Mouse (Mus musculus) adrenal gland, postnatal 14 days (tissue): ENCODE results near the gene Rgs14. TPM values are rescaled to one million over a fixed set of nuclear protein-coding genes. Genes with fewer than 3 reads are reported as not detected.
A peak's percentile ranks its signal among the peaks of the same experiment; 100 is the strongest.

ENCODE experiments used
- DNase-seq: peaks from one replicate; pipeline ENCODE4 v3.0.0; 2021; ENCODE audit warnings: mixed read lengths
- total RNA-seq: library from RNA; stranded (reverse); gene quantifications from 2 replicates; pipeline ENCODE4 v1.2.3, GENCODE M21; 2021

Rgs14 gene
- total RNA-seq, 1 experiment from 2014 or later, result 0.44 TPM

DNA sequence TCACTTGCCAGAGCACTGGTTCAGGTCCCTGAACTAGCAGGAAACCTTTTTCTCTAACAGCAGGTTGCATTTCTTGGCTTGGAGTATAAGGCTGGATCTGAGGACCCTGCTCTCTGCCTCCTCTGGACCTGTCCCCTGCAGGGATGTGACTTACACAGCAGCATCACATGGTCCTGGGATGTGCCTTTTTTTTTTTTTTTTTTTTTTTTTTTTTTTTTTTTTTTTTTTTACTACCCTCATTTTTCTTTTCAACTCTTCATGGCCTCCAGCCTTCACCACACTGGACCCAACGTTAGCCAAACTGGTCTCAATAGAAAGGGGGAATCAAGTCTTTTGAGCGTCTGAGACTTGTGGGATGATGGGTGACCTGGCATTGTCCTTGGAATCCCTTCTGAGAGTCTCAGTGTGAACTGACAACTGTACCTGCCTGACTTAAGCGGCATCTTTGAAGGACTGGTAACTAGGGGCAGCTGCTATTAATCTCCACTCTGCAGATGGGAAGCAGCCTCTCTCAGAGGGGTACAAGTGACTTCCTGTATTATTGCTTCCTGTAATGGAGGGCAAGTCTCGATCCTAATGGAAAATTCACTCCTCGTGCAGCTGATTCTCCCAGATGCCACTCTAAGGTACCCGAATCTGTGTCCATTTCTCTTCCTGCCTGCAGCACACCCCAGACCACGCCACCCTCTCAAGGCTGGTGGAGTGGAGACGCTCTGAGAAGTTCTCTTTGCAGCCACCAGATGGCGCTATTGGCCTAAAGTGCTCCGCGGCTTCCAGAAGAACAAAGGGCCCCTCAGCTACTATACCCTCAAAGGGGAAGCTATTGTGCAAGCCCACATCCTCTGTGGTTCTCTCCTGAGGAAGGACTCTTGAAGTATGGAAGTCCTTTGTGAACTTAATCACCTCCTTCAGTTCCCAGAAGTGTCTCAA lies 35.6 kb downstream of the Rgs14 start:
- DNase-seq, result peak; percentile 81

DNA sequence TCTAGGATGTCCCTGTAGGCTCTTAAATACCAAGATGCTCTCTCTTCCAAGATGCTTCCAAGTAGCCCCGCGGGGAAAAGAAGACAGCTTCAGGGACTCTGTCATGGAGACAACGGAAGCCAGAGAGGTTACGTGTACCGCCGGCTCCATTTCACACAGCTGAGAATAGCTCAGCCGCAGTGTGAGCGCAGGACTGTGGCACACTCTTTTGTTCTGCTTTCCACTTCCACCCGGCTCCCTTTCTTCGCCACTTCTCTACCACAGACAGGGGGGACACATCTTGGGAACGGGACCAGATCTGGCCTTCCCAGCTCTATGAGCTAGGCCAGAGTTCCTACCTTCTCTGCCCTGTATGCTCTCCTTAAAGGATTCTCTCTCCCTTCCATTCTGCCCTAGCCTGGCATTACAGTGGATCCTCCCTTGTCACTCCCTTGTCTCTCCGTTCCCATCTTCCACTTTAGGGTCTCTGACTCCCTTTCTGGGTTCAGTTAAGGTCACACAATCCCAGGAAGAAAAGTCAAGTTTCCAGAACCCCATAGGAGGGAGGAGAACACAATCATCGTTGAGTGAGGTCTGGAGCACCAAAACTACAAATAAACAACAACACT lies 36.4 kb downstream of the Rgs14 start:
- DNase-seq, result no peak

DNA sequence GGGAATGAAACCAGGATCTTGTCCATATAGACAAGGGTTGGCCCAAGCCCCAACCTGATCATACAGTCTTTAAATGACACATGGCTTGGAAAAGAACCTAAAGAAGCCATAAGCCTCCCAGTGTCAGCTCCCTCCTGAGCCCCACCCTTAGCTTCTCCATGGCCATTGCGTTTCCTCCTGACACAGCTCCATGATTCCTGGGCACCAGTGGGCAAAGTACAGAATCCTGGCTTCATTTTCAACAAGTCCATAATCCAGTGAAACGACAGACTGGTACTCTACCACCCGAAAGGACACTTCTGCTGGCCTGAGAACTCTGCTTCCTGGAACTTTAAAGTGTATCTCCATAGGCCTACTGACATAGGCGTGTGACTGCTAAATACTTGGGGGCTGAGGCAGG lies 37.8 kb downstream of the Rgs14 start:
- DNase-seq, result no peak

DNA sequence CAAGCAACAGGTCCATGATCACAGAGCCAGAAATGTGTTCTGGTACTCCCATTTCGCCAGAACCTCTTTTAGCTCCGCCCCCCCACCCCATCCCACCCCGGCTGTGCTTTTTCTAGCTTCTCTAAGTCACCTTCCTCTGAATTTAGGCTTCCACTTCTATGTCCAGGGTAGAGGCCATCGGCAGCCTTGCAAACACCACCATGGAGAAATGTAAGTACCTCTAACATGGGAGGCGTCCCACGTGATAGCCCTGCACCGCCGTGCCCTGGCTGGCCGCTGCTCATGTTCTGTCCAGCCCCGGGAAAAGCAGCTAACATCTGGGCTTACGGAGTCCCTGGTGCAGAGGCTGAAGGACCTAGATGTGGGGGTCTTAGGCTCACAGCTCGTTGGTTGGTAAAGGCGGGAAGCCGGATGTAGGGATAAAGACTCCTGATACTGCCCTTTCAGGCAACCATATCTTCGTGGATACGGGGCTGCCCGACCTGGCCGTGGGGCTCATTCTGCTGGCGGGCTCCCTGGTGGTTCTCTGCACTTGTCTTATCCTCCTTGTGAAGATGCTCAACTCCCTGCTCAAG lies 39.1 kb downstream of the Rgs14 start:
- DNase-seq, result no peak

DNA sequence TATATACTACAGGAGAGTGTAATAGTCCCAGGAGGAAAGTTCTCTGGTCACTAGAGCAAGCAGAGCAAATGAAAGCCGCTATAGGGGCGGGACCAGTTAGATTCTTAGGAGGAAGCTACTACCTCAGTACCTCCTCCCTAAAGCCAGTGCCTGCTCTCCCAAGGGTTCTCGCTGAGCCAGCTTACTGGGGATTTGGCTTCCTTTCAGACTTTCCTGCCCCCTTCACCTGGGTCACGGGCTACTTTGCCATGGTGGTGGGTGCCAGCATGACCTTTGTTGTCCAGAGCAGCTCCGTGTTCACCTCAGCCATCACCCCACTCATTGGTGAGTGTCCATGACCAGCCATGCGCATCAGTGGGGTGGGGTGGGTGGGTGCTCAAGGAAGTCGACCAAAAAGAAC lies 42.3 kb downstream of the Rgs14 start:
- no peak for DNase-seq

DNA sequence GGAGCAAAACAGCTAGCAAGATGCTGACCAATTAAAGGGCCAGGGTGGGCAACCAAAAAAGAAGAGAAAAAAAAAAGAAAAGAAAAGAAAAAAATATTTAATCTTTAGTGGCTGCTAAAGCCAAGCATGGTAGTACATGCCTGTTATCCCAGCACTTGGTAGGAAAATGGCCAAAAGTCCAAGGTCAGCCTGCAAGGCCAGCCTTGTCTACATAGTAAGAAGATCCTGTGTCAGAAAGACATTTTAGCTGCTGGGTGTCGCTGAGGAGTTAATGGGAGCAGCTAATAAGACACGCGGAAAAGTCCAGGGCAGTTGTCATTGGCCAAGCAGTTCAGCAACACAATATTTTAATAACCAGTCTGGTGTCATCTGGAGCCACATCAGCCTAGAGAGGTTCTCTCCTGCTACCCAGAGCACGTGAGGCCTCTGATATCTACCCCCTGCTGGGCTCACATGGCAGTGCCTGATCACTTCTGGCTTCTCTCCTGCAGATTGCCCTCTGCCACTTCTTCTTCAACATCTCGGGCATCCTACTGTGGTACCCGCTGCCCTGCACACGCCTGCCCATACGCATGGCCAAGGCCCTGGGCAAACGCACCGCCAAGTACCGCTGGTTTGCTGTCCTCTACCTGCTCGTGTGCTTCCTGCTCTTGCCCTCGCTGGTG lies 43.2 kb downstream of the Rgs14 start:
- no peak for DNase-seq

DNA sequence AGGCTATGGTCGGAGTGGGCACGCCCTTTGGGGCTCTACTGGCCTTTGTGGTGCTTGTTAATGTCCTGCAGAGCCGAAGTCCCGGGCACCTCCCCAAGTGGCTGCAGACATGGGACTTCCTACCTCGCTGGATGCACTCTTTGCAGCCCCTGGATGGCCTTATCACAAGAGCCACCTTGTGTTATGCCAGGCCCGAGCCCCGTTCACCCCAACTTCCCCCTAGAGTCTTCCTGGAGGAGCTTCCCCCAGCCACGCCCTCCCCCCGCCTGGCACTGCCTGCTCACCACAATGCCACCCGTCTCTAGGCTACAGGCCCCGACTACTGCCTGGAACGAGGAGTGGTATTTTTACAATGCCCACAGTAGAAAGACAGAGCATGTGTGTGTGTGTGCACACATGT lies 43.8 kb downstream of the Rgs14 start:
- no peak for DNase-seq

DNA sequence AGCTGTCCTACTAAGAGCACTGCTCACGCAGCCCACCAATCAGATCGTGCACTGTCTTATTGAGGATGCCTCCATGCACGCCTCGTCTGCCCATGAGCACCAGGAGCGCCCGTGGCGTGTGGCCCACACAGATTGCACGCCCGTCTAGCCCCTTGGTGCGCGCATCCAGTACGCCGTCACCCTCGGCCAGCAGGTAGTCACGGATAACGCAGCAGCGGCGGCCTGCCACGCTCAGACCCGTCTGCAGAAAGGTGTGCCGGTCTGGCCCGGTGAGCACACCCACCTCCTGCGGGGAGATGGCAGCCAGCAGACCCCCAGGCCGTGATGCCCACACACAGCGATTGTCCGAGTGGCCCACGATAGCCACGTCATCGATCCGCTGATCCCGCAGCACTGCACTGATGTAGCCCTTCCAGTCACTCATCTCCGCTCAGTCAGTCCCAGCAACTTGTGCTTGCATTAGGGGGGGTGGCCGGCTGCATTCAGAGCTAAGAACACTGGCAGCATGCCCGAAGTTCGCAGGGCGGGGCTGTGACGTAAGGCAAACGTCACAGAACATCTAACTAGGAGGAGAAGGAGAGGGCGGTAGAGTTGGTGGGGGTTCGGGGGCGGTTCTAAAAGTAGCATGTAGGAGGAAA lies 45.3 kb downstream of the Rgs14 start, which contains the start of gene Pfn3:
TSS of gene Pfn3 (minus strand) at position 490 of the 638 bp plus-strand sequence.
- peak; percentile 50 for DNase-seq

DNA sequence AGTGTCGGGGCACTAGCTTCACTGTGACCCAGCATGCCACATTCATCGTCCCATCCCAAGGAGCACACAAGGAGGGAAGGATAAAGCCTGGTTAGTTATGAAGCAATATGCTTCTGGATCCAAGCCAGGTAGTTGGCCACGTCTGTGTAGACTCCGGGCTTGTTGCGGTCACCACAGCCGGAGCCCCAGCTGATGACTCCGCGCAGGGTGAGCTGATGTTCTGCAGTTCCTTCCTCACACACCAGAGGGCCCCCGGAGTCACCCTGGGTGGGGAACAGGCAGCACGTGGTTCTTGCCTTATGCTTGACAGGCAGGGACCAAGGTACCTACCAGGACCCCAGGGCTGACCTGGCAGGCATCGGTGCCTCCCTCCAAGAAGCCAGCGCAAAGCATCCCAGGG lies 48.5 kb downstream of the Rgs14 start:
- DNase-seq, result peak; percentile 95

DNA sequence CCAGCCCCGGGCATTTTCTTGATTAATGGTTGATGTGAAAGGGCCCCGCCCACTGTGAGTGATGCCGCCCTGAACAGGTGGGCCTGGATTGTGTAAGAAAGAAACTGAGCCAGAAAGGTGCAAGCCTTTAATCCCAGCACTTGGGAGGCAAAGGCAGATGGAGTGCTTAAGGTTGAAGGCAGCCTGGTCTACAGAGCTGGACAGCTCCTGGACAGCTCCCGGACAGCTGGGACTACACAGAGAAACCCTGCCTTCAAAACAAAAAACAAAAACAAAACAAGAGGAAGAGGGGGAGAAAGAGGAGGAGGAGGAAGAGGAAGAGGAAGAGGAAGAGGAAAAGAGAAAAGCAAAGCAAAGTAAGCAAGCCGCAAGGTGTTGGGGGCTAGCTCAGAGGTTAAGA lies 49.6 kb downstream of the Rgs14 start:
- DNase-seq, result no peak

DNA sequence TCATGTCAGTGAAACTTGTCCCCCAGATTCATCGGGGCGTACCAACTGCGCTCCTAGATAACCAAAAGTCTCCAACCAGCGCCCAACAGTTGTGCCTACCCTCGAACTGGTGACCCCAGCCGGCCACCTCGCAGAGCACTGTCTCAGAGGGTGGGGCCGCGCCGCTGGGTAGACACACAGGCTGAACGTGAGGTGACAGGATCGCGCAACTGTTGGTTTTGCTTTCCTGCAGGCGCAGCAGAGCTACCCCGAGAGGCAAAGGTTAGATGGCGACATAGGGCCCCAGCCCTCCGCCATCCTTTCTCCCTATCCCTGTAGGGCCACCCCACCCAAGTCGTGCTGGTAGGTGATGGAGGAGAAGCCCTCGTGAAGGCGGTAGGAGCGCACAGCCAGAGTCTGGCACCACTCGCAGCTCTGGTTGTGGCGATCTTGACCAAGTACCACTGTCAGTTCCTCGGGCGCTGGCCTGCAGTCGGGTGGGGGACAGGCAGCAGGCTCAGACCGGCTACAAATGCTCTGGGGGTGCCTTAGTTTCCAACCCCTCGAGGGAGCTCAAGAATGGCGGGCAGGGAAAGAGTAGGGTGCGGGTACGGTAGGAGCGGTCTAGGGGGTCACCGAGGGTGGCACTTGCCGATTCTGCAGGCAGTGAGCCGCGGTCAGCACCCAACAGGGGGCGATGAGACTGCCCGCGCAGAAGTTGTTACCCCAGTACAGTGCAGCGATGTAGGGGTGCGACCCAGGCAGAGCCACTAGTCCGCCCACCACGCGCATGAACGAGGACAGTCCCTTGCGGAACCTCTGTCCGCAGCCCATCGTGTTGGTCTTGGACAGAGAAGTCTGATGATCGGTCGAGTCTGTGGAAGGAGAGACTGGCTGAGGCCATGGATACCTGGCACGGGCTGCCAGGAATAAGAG lies 50.7 kb downstream of the Rgs14 start:
- DNase-seq, result no peak

DNA sequence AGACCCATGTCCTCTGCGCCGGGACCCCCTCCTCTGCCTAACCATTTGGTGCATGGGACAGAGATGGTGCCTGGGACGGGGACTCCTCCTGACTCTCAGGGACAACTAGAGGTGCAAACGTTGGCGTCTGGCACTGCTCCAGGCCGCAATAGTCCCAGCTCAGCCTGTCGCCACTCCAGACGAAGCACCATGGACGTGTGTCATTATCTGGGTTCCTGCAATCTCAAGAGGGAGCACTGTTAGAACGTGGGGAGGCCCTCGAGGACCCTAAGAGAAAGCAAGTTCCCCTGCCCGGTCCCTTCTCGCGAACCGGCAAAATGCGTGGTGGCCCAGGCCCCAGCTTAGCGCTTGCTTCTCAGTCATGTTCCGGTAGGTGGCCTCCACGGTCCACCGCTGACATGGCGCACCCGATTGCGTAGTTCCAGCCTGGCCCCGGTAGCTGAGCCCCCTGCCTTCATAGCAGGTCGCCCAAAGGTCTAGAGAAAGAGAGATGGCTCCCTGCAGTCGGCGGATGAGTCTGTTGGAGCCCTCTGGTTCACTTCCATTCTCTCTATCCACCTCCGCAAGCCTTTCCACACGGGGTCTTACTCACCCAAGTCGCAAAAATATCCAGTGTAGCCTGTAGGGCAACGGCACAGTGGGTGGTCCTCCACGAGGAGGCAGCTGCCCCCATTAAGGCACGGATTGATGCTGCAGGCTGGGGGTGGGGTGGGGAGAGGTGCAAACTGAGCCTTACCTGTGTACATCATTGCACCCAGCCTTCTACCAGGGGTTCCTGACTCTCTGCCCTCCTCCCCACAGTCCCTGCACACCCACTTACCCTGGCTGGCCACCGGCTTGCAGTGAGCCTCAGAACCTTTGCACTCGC lies 51.6 kb downstream of the Rgs14 start:
- DNase-seq, result peak; percentile 84

DNA sequence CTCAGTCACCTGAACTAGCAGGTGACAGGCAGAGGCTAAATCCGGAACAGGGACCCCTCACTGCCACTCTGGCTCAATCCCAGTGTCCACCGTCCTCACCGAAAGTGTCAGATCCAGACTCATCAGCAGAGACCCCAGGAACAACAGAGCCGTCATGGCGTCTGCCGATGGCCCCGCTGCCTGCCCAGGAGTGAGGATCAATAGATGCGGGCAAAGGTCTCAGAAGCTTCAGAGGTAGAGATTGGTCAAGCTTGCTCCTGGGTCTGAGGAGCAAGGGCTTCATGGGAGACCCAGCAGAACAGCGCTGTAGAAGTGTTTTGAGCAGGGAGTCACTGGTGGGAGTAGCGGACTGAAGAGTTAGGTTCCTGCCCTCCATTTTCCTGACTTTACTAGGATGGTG lies 57.1 kb downstream of the Rgs14 start, which contains the start of gene F12:
TSS of gene F12 (minus strand) at position 181 of the 400 bp plus-strand sequence.
- DNase-seq, result no peak

DNA sequence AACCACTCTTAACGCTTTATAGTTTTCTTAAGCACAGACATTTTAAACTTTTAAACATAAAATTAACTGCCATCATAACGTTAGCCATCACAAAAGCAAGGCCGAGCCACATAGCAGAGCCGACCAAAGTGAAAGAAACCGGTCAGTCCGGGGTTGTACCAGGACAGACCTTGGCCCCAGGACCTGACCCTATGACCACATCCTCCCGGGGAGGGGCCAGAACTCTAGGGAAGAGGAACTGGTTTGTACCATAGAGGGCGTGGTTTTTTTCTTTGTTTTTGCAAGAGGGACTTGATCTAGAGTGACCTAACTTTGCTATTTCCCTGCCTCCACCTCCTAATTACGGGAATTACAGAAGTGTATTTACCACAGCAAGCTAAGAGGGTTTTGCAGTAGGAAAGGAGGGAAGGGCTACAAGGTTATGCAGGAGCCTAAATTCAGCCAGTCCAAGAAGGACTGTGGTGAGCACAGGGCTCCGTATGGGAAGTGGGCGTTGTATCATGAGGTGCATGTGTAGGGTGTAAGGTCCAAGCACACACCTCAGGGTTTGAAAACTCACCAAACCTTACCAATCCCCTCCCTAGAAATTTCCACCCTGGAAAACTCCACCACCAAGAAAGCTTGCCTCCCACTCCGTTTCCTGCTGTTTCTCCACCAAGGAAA lies 59.8 kb downstream of the Rgs14 start:
- peak; percentile 84 for DNase-seq

DNA sequence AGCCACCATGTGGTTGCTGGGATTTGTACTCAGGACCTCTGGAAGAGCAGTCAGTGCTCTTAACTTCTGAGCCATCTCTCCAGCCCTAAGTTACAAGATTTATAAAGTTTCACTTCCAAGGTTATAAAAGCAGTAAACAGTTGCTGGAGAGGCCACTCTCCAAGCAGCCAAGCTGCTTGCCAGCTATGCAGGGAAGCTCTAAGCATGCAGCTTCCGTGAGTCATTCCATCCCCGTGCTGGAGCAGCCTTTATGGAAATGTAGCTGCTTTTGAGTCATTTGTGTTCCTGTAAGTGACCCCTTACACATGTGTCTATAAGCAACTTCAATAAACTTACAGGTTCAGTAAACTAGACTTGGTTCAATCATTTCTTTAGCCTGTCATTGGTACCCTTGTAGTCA lies 61.0 kb downstream of the Rgs14 start:
- peak; percentile 58 for DNase-seq

DNA sequence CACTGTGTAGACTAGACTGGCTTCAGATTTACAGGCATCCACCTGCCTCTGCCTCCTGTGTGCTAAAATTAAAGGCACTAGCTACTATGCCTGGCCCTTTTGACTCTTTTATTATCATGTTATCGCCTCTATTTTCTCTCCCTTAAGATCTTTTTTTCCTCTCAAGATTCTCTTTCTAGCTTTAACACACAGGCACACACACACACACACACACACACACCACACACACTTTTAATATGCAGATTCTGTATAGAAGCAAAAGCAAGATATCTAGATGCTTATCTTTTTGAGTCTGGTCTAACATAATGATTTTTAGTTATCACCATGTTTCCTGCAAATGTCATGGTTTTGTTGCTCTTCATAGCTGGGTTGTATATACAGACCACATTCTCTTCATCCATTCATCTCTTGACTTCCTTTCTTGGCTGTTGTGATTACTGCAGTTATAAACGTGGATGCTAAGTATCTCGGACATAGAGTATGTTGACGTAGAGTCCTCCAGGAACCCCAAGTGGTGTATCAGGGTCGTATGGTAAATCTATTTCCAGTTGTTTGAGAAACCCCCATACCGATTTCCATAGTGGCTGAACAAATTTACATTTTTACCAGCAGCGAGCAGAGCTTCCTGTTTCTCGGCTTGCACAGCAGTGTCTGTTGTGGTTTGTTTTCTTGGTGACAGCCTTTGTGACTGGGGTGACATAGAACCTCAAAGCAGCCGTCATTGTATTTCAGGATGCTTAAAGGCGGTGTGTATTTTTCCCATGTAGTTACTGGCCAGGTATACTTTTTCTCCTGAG lies 62.6 kb downstream of the Rgs14 start:
- DNase-seq, result no peak
